Mouse (Mus musculus) kidney, embryonic 14.5 days (tissue): Measurements from ENCODE around the gene Zfp451. TPM values are rescaled to one million over a fixed set of nuclear protein-coding genes. Genes with fewer than 3 reads are reported as not detected.
"Not testable (repeated sequence)": the region's sequence is repeated elsewhere in the genome, so short reads cannot be mapped to it uniquely, and the experiment has no call there.

Experiments
- ATAC-seq: fragments of 200-750 bp; cut with Nextera tagmentation; 2 replicates; pipeline ENCODE4 v1.8.0; 2017; ENCODE audit warnings: moderate number of reproducible peaks, mild to moderate bottlenecking, moderate TSS enrichment, moderate library complexity; ENCODE audit not compliant: low FRiP score, low TSS enrichment
- H3K27ac ChIP-seq: fragments of 300-500 bp; sonication (generic); 2 replicates; pipeline ENCODE4 v1.5.1; 2014; ENCODE audit warnings: low read depth, mild to moderate bottlenecking, low read length, moderate library complexity, mixed read lengths
- H3K27me3 ChIP-seq: fragments of 300-500 bp; sonication (generic); 2 replicates; pipeline ENCODE4 v1.6.1; 2014; ENCODE audit warnings: mild to moderate bottlenecking, low read length; ENCODE audit not compliant: control insufficient read depth, insufficient read depth
- H3K36me3 ChIP-seq: fragments of 300-500 bp; sonication (generic); 2 replicates; pipeline ENCODE4 v1.6.1; 2014; ENCODE audit warnings: low read length, mixed read lengths; ENCODE audit not compliant: control insufficient read depth, insufficient read depth
- H3K4me1 ChIP-seq: fragments of 300-500 bp; sonication (generic); 2 replicates; pipeline ENCODE4 v1.6.1; 2014; ENCODE audit warnings: low read length, mixed read lengths; ENCODE audit not compliant: control insufficient read depth, insufficient read depth
- H3K4me2 ChIP-seq: fragments of 300-500 bp; sonication (generic); replicated peaks from 2 replicates; pipeline ENCODE4 v1.6.1; 2014; ENCODE audit warnings: low read depth, mild to moderate bottlenecking, low read length
- H3K4me3 ChIP-seq: fragments of 300-500 bp; sonication (generic); 2 replicates; pipeline ENCODE4 v1.5.1; 2014; ENCODE audit warnings: mild to moderate bottlenecking, low read length
- H3K9ac ChIP-seq: fragments of 300-500 bp; sonication (generic); 2 replicates; pipeline ENCODE4 v1.6.1; 2014; ENCODE audit warnings: low read depth, mild to moderate bottlenecking, low read length, moderate library complexity
- H3K9me3 ChIP-seq: fragments of 300-500 bp; sonication (generic); 2 replicates; pipeline ENCODE4 v1.6.1; 2016; ENCODE audit warnings: low read length; ENCODE audit not compliant: control insufficient read depth
- WGBS: fragments of 180-500 bp; shearing (Covaris S2); extraction: QIAGEN DNeasy Blood & Tissue Kit; methylation state at CpG from one replicate; pipeline ENCODE4 v1.1.7; 2014; 5-methylcytosine and 5-hydroxymethylcytosine counted together
- polyA plus RNA-seq: library from polyadenylated mRNA; unstranded; fragments of >200 nt; fragmentation: Nextera tagmentation; extraction: Ambion mirVana; gene quantifications from 2 replicates; pipeline ENCODE4 v1.2.1, GENCODE M21; 2014

The Zfp451 gene
- polyA plus RNA-seq, 1 experiment from 2014 or later: 38.8 TPM

GRCm38 (mm10) chr1:33754089-33754488 lies 60.3 kb downstream of the Zfp451 start:
- Histone ChIP-seq H3K27ac (peak overlapping the region; percentile 53), H3K27me3 (no peaks in the 10 kb centered on the region), H3K4me2 (no peak overlapping the region), H3K4me3 (no peak overlapping the region), H3K9me3 (no peaks in the 10 kb centered on the region), H3K4me1 (0 out of 2 replicates have a peak, but pooled peaks cover 7% of the 10 kb centered on the region), H3K9ac (no peak overlapping the region), H3K36me3 (no peaks in the 10 kb centered on the region; the same call in 1 of the 2 replicates)
- ATAC-seq: no peak
- WGBS: 77% methylated on average over 17 of the region's 17 CpGs

- 0 out of 2 replicates have a peak, but pooled peaks cover 7% of the 10 kb centered on the region for H3K4me1 ChIP-seq
- ATAC-seq: no peak
- H3K27me3 ChIP-seq: no peaks in the 10 kb centered on the region
- WGBS: 93% methylated on average over 10 of the region's 10 CpGs
- no peak overlapping the region for H3K9ac ChIP-seq
- H3K9me3 ChIP-seq: no peaks in the 10 kb centered on the region
- no peak overlapping the region for H3K4me3 ChIP-seq
- H3K4me2 ChIP-seq: no peak overlapping the region
- peaks cover 8% of the 10 kb centered on the region for H3K36me3 ChIP-seq
- H3K27ac ChIP-seq: no peak overlapping the region
These were observed 63.1 kb downstream of the Zfp451 start for GRCm38 (mm10) chr1:33751283-33751682.

- H3K27me3 ChIP-seq, H3K9me3 ChIP-seq, H3K4me3 ChIP-seq, H3K4me1 ChIP-seq, H3K4me2 ChIP-seq, H3K9ac ChIP-seq, H3K27ac ChIP-seq, ATAC-seq: not testable (repeated sequence)
- H3K36me3 ChIP-seq: peaks cover 16% of the 10 kb centered on the region
- 93% methylated on average over 4 of the region's 4 CpGs for WGBS
These were observed 64.7 kb downstream of the Zfp451 start for GRCm38 (mm10) chr1:33749709-33750108.

- no peak for ATAC-seq
- Histone ChIP-seq H3K27me3 (no peaks in the 10 kb centered on the region), H3K9ac (no peak overlapping the region), H3K27ac (no peak overlapping the region), H3K36me3 (peaks cover 16% of the 10 kb centered on the region), H3K4me3 (no peak overlapping the region), H3K9me3 (no peaks in the 10 kb centered on the region), H3K4me2 (no peak overlapping the region), H3K4me1 (no peaks in the 10 kb centered on the region)
- 94% methylated on average over 11 of the region's 11 CpGs for WGBS
These were observed 65.3 kb downstream of the Zfp451 start for GRCm38 (mm10) chr1:33749109-33749508.

GRCm38 (mm10) chr1:33745901-33746300 lies 68.5 kb downstream of the Zfp451 start:
- Histone ChIP-seq H3K36me3 (peaks cover 23% of the 10 kb centered on the region), H3K4me3 (no peak overlapping the region), H3K9me3 (no peaks in the 10 kb centered on the region), H3K27ac (no peak overlapping the region), H3K9ac (no peak overlapping the region), H3K4me1 (no peaks in the 10 kb centered on the region), H3K4me2 (no peak overlapping the region), H3K27me3 (no peaks in the 10 kb centered on the region)
- no peak for ATAC-seq
- 89% methylated on average over 4 of the region's 4 CpGs for WGBS

GRCm38 (mm10) chr1:33744815-33745214 lies 69.6 kb downstream of the Zfp451 start:
- H3K4me2 ChIP-seq, H3K4me3 ChIP-seq, H3K9me3 ChIP-seq, H3K27ac ChIP-seq, H3K4me1 ChIP-seq, H3K27me3 ChIP-seq, ATAC-seq, H3K9ac ChIP-seq: not testable (repeated sequence)
- WGBS: 93% methylated on average over 9 of the region's 9 CpGs
- H3K36me3 ChIP-seq: peaks cover 31% of the 10 kb centered on the region

GRCm38 (mm10) chr1:33742903-33743302 lies 71.5 kb downstream of the Zfp451 start:
- WGBS: 21% methylated on average over 8 of the region's 8 CpGs
- peaks cover 40% of the 10 kb centered on the region for H3K36me3 ChIP-seq
- ATAC-seq: 0 out of 2 replicates have a peak, but pooled peaks have one; percentile 21

GRCm38 (mm10) chr1:33739302-33739701 lies 75.1 kb downstream of the Zfp451 start:
- Histone ChIP-seq H3K4me2 (no peak overlapping the region), H3K9ac (no peak overlapping the region), H3K4me3 (no peak overlapping the region), H3K36me3 (peaks cover 49% of the 10 kb centered on the region), H3K4me1 (no peaks in the 10 kb centered on the region), H3K9me3 (no peaks in the 10 kb centered on the region), H3K27me3 (no peaks in the 10 kb centered on the region), H3K27ac (no peak overlapping the region)
- 35% methylated on average over 12 of the region's 12 CpGs for WGBS
- peak; percentile 80 for ATAC-seq

More at GRCm38 (mm10) chr1:33742903-33743302, 71.5 kb downstream of the Zfp451 start:
- Histone ChIP-seq H3K9ac (no peak overlapping the region), H3K9me3 (no peaks in the 10 kb centered on the region), H3K4me2 (no peak overlapping the region), H3K4me1 (no peaks in the 10 kb centered on the region), H3K4me3 (no peak overlapping the region), H3K27ac (no peak overlapping the region), H3K27me3 (no peaks in the 10 kb centered on the region)

GRCm38 (mm10) chr1:33738681-33739278 lies 75.6 kb downstream of the Zfp451 start:
- H3K36me3 ChIP-seq: peaks cover 49% of the 10 kb centered on the region
- ATAC-seq: 0 out of 2 replicates have a peak, but pooled peaks have one; percentile 17
- WGBS: 83% methylated on average over 11 of the region's 11 CpGs

More at GRCm38 (mm10) chr1:33738681-33739278, 75.6 kb downstream of the Zfp451 start:
- Histone ChIP-seq H3K27ac (no peak overlapping the region), H3K4me2 (no peak overlapping the region), H3K4me3 (no peak overlapping the region), H3K27me3 (no peaks in the 10 kb centered on the region), H3K4me1 (no peaks in the 10 kb centered on the region), H3K9me3 (no peaks in the 10 kb centered on the region), H3K9ac (no peak overlapping the region)
